Mouse (Mus musculus): ENCODE data around the gene Rptor. TPM values are rescaled to one million over a fixed set of nuclear protein-coding genes. Genes with fewer than 3 reads are reported as not detected.
A peak's percentile ranks its signal among the peaks of the same experiment; 100 is the strongest.
"Not testable (repeated sequence)": the region's sequence is repeated elsewhere in the genome, so short reads cannot be mapped to it uniquely, and the experiment has no call there.

Gene Rptor
- total RNA-seq, 2 experiments from 2014 or later: 57.5 to 62.0 TPM

GRCm38 (mm10) chr11:119641831-119642381 is 39.2 kb downstream of the Rptor start:
- no peak for DNase-seq (ENCODE audit: low spot score in 2 of 2)
- intact Hi-C loops (cut with DNase I): no loop called here

- intact Hi-C loops (cut with DNase I): no loop called here
- DNase-seq (ENCODE audit: low spot score in 2 of 2): no peak
Measured at GRCm38 (mm10) chr11:119643347-119643746, 40.6 kb downstream of the Rptor start.

- intact Hi-C loops (cut with DNase I): no loop called here
- no peak for DNase-seq (ENCODE audit: low spot score in 2 of 2)
Measured at GRCm38 (mm10) chr11:119644140-119644539, 41.4 kb downstream of the Rptor start.

GRCm38 (mm10) chr11:119644612-119645379 is 42.1 kb downstream of the Rptor start:
- DNase-seq (ENCODE audit: low spot score in 2 of 2): no peak
- intact Hi-C loops (cut with DNase I): no loop called here

GRCm38 (mm10) chr11:119650456-119650855 is 47.8 kb downstream of the Rptor start:
- DNase-seq (ENCODE audit: low spot score in 2 of 2): no peak
- intact Hi-C loops (cut with DNase I): no loop called here

- DNase-seq (ENCODE audit: low spot score in 2 of 2): no peak
- intact Hi-C loops (cut with DNase I): no loop called here
Measured at GRCm38 (mm10) chr11:119653336-119653735, 50.6 kb downstream of the Rptor start.

GRCm38 (mm10) chr11:119657534-119657933 is 54.8 kb downstream of the Rptor start:
- intact Hi-C loops (cut with DNase I): no loop called here
- DNase-seq (ENCODE audit: low spot score in 2 of 2): no peak

GRCm38 (mm10) chr11:119659296-119659695 is 56.6 kb downstream of the Rptor start:
- intact Hi-C loops (cut with DNase I): no loop called here
- no peak for DNase-seq (ENCODE audit: low spot score in 2 of 2)

GRCm38 (mm10) chr11:119661479-119661878 is 58.8 kb downstream of the Rptor start:
- intact Hi-C loops (cut with DNase I): loop anchor here (10.0 kb wide), 1 partner anchor 203 kb away; no protein-coding TSS in a partner anchor
- not testable (repeated sequence) for DNase-seq (ENCODE audit: low spot score in 2 of 2)

- intact Hi-C loops (cut with DNase I): loop anchor here (10.0 kb wide), 1 partner anchor 201 kb away; no protein-coding TSS in a partner anchor
- DNase-seq (ENCODE audit: low spot score in 2 of 2): no peak
Measured at GRCm38 (mm10) chr11:119663876-119664275, 61.2 kb downstream of the Rptor start.

GRCm38 (mm10) chr11:119664678-119665307 is 62.1 kb downstream of the Rptor start:
- DNase-seq (ENCODE audit: low spot score in 2 of 2): peak in 1 of 2 experiments; percentile 63
- intact Hi-C loops (cut with DNase I): loop anchor here (10.0 kb wide), 1 partner anchor 200 kb away; no protein-coding TSS in a partner anchor

GRCm38 (mm10) chr11:119665308-119665702 is 62.6 kb downstream of the Rptor start:
- no peak for DNase-seq (ENCODE audit: low spot score in 2 of 2)
- intact Hi-C loops (cut with DNase I): loop anchor here (10.0 kb wide), 1 partner anchor 199 kb away; no protein-coding TSS in a partner anchor

GRCm38 (mm10) chr11:119666567-119667108 is 63.9 kb downstream of the Rptor start:
- DNase-seq (ENCODE audit: low spot score in 2 of 2): no peak
- intact Hi-C loops (cut with DNase I): loop anchor here (10.0 kb wide), 1 partner anchor 198 kb away; no protein-coding TSS in a partner anchor

GRCm38 (mm10) chr11:119670690-119671666 is 68.3 kb downstream of the Rptor start:
- no peak for DNase-seq (ENCODE audit: low spot score in 2 of 2)
- intact Hi-C loops (cut with DNase I): no loop called here

GRCm38 (mm10) chr11:119672041-119672440 is 69.3 kb downstream of the Rptor start:
- intact Hi-C loops (cut with DNase I): no loop called here

GRCm38 (mm10) chr11:119672775-119673174 is 70.1 kb downstream of the Rptor start:
- DNase-seq (ENCODE audit: low spot score in 2 of 2): no peak
- intact Hi-C loops (cut with DNase I): no loop called here

More at GRCm38 (mm10) chr11:119672041-119672440, 69.3 kb downstream of the Rptor start:
- no peak for DNase-seq (ENCODE audit: low spot score in 2 of 2)

- no peak for DNase-seq (ENCODE audit: low spot score in 2 of 2)
- intact Hi-C loops (cut with DNase I): no loop called here
Measured at GRCm38 (mm10) chr11:119674835-119675234, 72.1 kb downstream of the Rptor start.

- intact Hi-C loops (cut with DNase I): no loop called here
- no peak for DNase-seq (ENCODE audit: low spot score in 2 of 2)
Measured at GRCm38 (mm10) chr11:119675546-119675945, 72.8 kb downstream of the Rptor start.

All from left cerebral cortex, postnatal 25 days (tissue).